Mouse (Mus musculus): ENCODE data around the gene Tent4a.

The Tent4a gene

GRCm38 (mm10) chr13:69523444-69524157 is 10.8 kb downstream of the Tent4a start:
- DNase-seq (ENCODE audit: low read depth in 1 of 2, low spot score in 2 of 2) = no peak

GRCm38 (mm10) chr13:69522161-69522791 is 12.1 kb downstream of the Tent4a start:
- DNase-seq (ENCODE audit: low read depth in 1 of 2, low spot score in 2 of 2) = no peak

- no peak for DNase-seq (ENCODE audit: low read depth in 1 of 2, low spot score in 2 of 2)
These were observed 15.3 kb downstream of the Tent4a start for GRCm38 (mm10) chr13:69519137-69519536.

- DNase-seq (ENCODE audit: low read depth in 1 of 2, low spot score in 2 of 2) = no peak
These were observed 17.0 kb downstream of the Tent4a start for GRCm38 (mm10) chr13:69517445-69517844.

GRCm38 (mm10) chr13:69515091-69515490 is 19.3 kb downstream of the Tent4a start:
- no peak for DNase-seq (ENCODE audit: low read depth in 1 of 2, low spot score in 2 of 2)

GRCm38 (mm10) chr13:69509391-69510244 is 24.8 kb downstream of the Tent4a start:
- no peak for DNase-seq (ENCODE audit: low read depth in 1 of 2, low spot score in 2 of 2)

GRCm38 (mm10) chr13:69507666-69508065 is 26.8 kb downstream of the Tent4a start:
- DNase-seq (ENCODE audit: low read depth in 1 of 2, low spot score in 2 of 2) = no peak

GRCm38 (mm10) chr13:69506341-69507086 is 27.9 kb downstream of the Tent4a start:
- no peak for DNase-seq (ENCODE audit: low read depth in 1 of 2, low spot score in 2 of 2)

GRCm38 (mm10) chr13:69502863-69503262 is 31.6 kb downstream of the Tent4a start:
- no peak for DNase-seq (ENCODE audit: low read depth in 1 of 2, low spot score in 2 of 2)

- no peak for DNase-seq (ENCODE audit: low read depth in 1 of 2, low spot score in 2 of 2)
These were observed 32.2 kb downstream of the Tent4a start for GRCm38 (mm10) chr13:69502157-69502750.

GRCm38 (mm10) chr13:69498276-69498675 is 36.1 kb downstream of the Tent4a start:
- no peak for DNase-seq (ENCODE audit: low read depth in 1 of 2, low spot score in 2 of 2)

GRCm38 (mm10) chr13:69492876-69493463 is 41.4 kb downstream of the Tent4a start:
- no peak for DNase-seq (ENCODE audit: low read depth in 1 of 2, low spot score in 2 of 2)

- no peak for DNase-seq (ENCODE audit: low read depth in 1 of 2, low spot score in 2 of 2)
These were observed 44.6 kb downstream of the Tent4a start for GRCm38 (mm10) chr13:69489777-69490176.

GRCm38 (mm10) chr13:69488565-69489255 is 45.7 kb downstream of the Tent4a start:
- DNase-seq (ENCODE audit: low read depth in 1 of 2, low spot score in 2 of 2) = no peak

GRCm38 (mm10) chr13:69487611-69488275 is 46.7 kb downstream of the Tent4a start:
- DNase-seq (ENCODE audit: low read depth in 1 of 2, low spot score in 2 of 2) = no peak

GRCm38 (mm10) chr13:69487108-69487507 is 47.3 kb downstream of the Tent4a start:
- DNase-seq (ENCODE audit: low read depth in 1 of 2, low spot score in 2 of 2) = no peak

- no peak for DNase-seq (ENCODE audit: low read depth in 1 of 2, low spot score in 2 of 2)
These were observed 48.6 kb downstream of the Tent4a start for GRCm38 (mm10) chr13:69485833-69486232.

GRCm38 (mm10) chr13:69485326-69485725 is 49.1 kb downstream of the Tent4a start:
- no peak for DNase-seq (ENCODE audit: low read depth in 1 of 2, low spot score in 2 of 2)

GRCm38 (mm10) chr13:69482751-69483150 is 51.7 kb downstream of the Tent4a start:
- no peak for DNase-seq (ENCODE audit: low read depth in 1 of 2, low spot score in 2 of 2)
